Mouse (Mus musculus): ENCODE measurements around the gene Ckmt1. TPM values are rescaled to one million over a fixed set of nuclear protein-coding genes. Genes with fewer than 3 reads are reported as not detected.

The Ckmt1 gene
- polyA plus RNA-seq, 1 experiment = 4.9 TPM

- no peak for DNase-seq (ENCODE audit: low read depth)
Measured at GRCm38 (mm10) chr2:121412843-121413386, 55.4 kb downstream of the Ckmt1 start.

Other genes starting within 250 kb of the Ckmt1 start
- not detected in 2 replicates for gene Tgm7, start 247.9 kb upstream of the Ckmt1 start, polyA plus RNA-seq (2012; rRNA removed)
- gene Adal, start 217.3 kb upstream of the Ckmt1 start, polyA plus RNA-seq (2012; rRNA removed) = 5.7 and 5.8 TPM in 2 replicates
- gene Lcmt2, start 217.1 kb upstream of the Ckmt1 start, polyA plus RNA-seq (2012; rRNA removed) = 9.4 and 10.3 TPM in 2 replicates
- gene Tubgcp4, start 187.1 kb upstream of the Ckmt1 start, polyA plus RNA-seq (2012; rRNA removed) = 22.5 and 26.1 TPM in 2 replicates
- 3.0 and 3.9 TPM in 2 replicates for gene Zscan29, start 186.6 kb upstream of the Ckmt1 start, polyA plus RNA-seq (2012; rRNA removed)
- gene Trp53bp1, start 86.3 kb upstream of the Ckmt1 start, polyA plus RNA-seq (2012; rRNA removed) = 26.1 and 29.4 TPM in 2 replicates
- gene Map1a, start 68.1 kb upstream of the Ckmt1 start, polyA plus RNA-seq (2012; rRNA removed) = 4.0 and 5.6 TPM in 2 replicates
- gene Ppip5k1, start 2.3 kb upstream of the Ckmt1 start, polyA plus RNA-seq (2012; rRNA removed) = 45.3 and 52.8 TPM in 2 replicates
- gene Strc, start 29.5 kb downstream of the Ckmt1 start, polyA plus RNA-seq (2012; rRNA removed) = 0.08 TPM in 1 of 2 replicates, not detected in the other
- 473 and 744 TPM in 2 replicates for gene Pdia3, start 56.1 kb downstream of the Ckmt1 start, polyA plus RNA-seq (2012; rRNA removed)
- gene Catsper2, start 56.1 kb downstream of the Ckmt1 start, polyA plus RNA-seq (2012; rRNA removed) = 5.0 and 7.0 TPM in 2 replicates
- gene Ell3, start 86.6 kb downstream of the Ckmt1 start, polyA plus RNA-seq (2012; rRNA removed) = 8.6 and 12.4 TPM in 2 replicates
- 364 and 410 TPM in 2 replicates for gene Serf2, start 91.5 kb downstream of the Ckmt1 start, polyA plus RNA-seq (2012; rRNA removed)
- 7.6 and 14.1 TPM in 2 replicates for gene Hypk, start 95.6 kb downstream of the Ckmt1 start, polyA plus RNA-seq (2012; rRNA removed)
- gene Serinc4, start 99.1 kb downstream of the Ckmt1 start, polyA plus RNA-seq (2012; rRNA removed) = 1.1 and 1.2 TPM in 2 replicates
- 5.4 and 7.4 TPM in 2 replicates for gene Mfap1b, start 116.4 kb downstream of the Ckmt1 start, polyA plus RNA-seq (2012; rRNA removed)
- gene Mfap1a, start 149.0 kb downstream of the Ckmt1 start, polyA plus RNA-seq (2012; rRNA removed) = 4.3 and 5.4 TPM in 2 replicates
- gene Wdr76, start 149.0 kb downstream of the Ckmt1 start, polyA plus RNA-seq (2012; rRNA removed) = 1.9 and 2.3 TPM in 2 replicates